ENCODE assay signal across 11 mouse cellular contexts in genomic region chr17:33926207-33926932, GRCm38 (mm10). TPM values are rescaled to one million over a fixed set of nuclear protein-coding genes. Genes with fewer than 3 reads are reported as not detected.
DNase-seq lines count a peak whose midpoint lies in the region; ATAC-seq and TF ChIP-seq lines count a peak whose summit lies in the region.
"Had no signal": no experiment of that assay in that cellular context is flagged by ENCODE, and none has a peak within 500 bp of the region (broad histone marks: within the 10 kb centered on the region; RNA-seq: fewer than 3 reads in every experiment).

No protein-coding gene starts in this region.

- no peak overlapping the region for H3K9ac ChIP-seq in kidney, postnatal 0 days (ENCODE audit: low read depth, low read length)
- H3K9ac ChIP-seq in kidney, embryonic 14.5 days (ENCODE audit: low read depth, low read length), result no peak overlapping the region
- H3K9ac ChIP-seq in stomach, postnatal 0 days (ENCODE audit: low read length), result no peak overlapping the region
- H3K9ac ChIP-seq: limb, embryonic 15.5 days had no signal

- H3K4me3 ChIP-seq in kidney, postnatal 0 days (replicated peaks; ENCODE audit: low read depth, low read length), result no peak overlapping the region
- H3K4me3 ChIP-seq in kidney, embryonic 14.5 days (ENCODE audit: low read length), result no peak overlapping the region
- H3K4me3 ChIP-seq in stomach, postnatal 0 days (ENCODE audit: low read depth, low read length), result no peak overlapping the region
- H3K4me3 ChIP-seq: limb, embryonic 15.5 days had no signal

- peak; percentile 50 for DNase-seq in cerebellum, adult 9-11 months
- no peak for DNase-seq in cerebellum, adult 11 months
- peak; percentile 24 for DNase-seq in kidney, postnatal 0 days (ENCODE audit: low spot score)
- peak; percentile 70 for DNase-seq in testis, postnatal 10 days (ENCODE audit: low spot score)
- DNase-seq in testis, postnatal 14 days (ENCODE audit: low spot score), result no peak
- DNase-seq in stomach, postnatal 0 days (ENCODE audit: low spot score), result peak; percentile 77
- DNase-seq in frontal cortex, adult 2 months (ENCODE audit: extremely low spot score in 1 of 2, low spot score in 1 of 2), result no peak
- DNase-seq: cerebellum, postnatal 25 days had no signal

- WGBS in kidney, postnatal 0 days, result 84% methylated on average over 17 of the region's 17 CpGs
- 74% methylated on average over 17 of the region's 17 CpGs for WGBS in kidney, embryonic 14.5 days
- 72% methylated on average over 17 of the region's 17 CpGs for WGBS in stomach, postnatal 0 days

- TF ChIP-seq EP300 in stomach, postnatal 0 days (optimal IDR thresholded peaks at IDR 0.05), result no peak

- no peaks in the 10 kb centered on the region for H3K27me3 ChIP-seq in kidney, postnatal 0 days (ENCODE audit: insufficient read depth, low read length)
- H3K27me3 ChIP-seq in kidney, embryonic 14.5 days (ENCODE audit: control insufficient read depth, insufficient read depth, low read length), result no peaks in the 10 kb centered on the region
- H3K27me3 ChIP-seq in stomach, postnatal 0 days (ENCODE audit: control insufficient read depth, insufficient read depth, low read length), result no peaks in the 10 kb centered on the region
- H3K27me3 ChIP-seq: limb, embryonic 15.5 days had no signal

- no peak overlapping the region for H3K4me2 ChIP-seq in kidney, postnatal 0 days (ENCODE audit: low read length)
- H3K4me2 ChIP-seq in kidney, embryonic 14.5 days (replicated peaks; ENCODE audit: low read depth, low read length), result no peak overlapping the region
- no peak overlapping the region for H3K4me2 ChIP-seq in stomach, postnatal 0 days (replicated peaks; ENCODE audit: low read depth)
- H3K4me2 ChIP-seq: limb, embryonic 15.5 days had no signal

- no peak for ATAC-seq in kidney, postnatal 0 days (replicated peaks; ENCODE audit: low FRiP score, low read depth)
- ATAC-seq in kidney, embryonic 14.5 days (ENCODE audit: low FRiP score, low TSS enrichment), result no peak
- no peak for ATAC-seq in stomach, postnatal 0 days (ENCODE audit: low FRiP score, low TSS enrichment)
- ATAC-seq: forebrain, embryonic 16.5 days had no signal

- peaks cover 3% of the 10 kb centered on the region; the same call in 1 of the 2 replicates for H3K4me1 ChIP-seq in kidney, postnatal 0 days (replicated peaks; ENCODE audit: insufficient read depth, low read length)
- peaks cover 12% of the 10 kb centered on the region; the same call in 1 of the 2 replicates for H3K4me1 ChIP-seq in kidney, embryonic 14.5 days (ENCODE audit: control insufficient read depth, insufficient read depth, low read length)
- 0 out of 2 replicates have a peak, but pooled peaks cover 3% of the 10 kb centered on the region for H3K4me1 ChIP-seq in stomach, postnatal 0 days (replicated peaks; ENCODE audit: control insufficient read depth, insufficient read depth)

- H3K27ac ChIP-seq in kidney, postnatal 0 days, result no peak overlapping the region
- no peak overlapping the region for H3K27ac ChIP-seq in kidney, embryonic 14.5 days (ENCODE audit: low read depth, low read length)
- no peak overlapping the region for H3K27ac ChIP-seq in stomach, postnatal 0 days (replicated peaks)
- H3K27ac ChIP-seq: limb, embryonic 15.5 days had no signal

- peak; percentile 59 for TF ChIP-seq CTCF in kidney, postnatal 0 days (IDR thresholded peaks at IDR 0.05; ENCODE audit: low read depth)
- peak; percentile 70 for TF ChIP-seq CTCF in stomach, postnatal 0 days (IDR thresholded peaks at IDR 0.05; ENCODE audit: low read depth)

- no peaks in the 10 kb centered on the region for H3K9me3 ChIP-seq in kidney, postnatal 0 days (replicated peaks; ENCODE audit: low read length)
- no peaks in the 10 kb centered on the region for H3K9me3 ChIP-seq in kidney, embryonic 14.5 days (ENCODE audit: control insufficient read depth, low read length)
- H3K9me3 ChIP-seq in stomach, postnatal 0 days (ENCODE audit: control insufficient read depth, low read length), result no peaks in the 10 kb centered on the region
- H3K9me3 ChIP-seq: limb, embryonic 15.5 days had no signal

- H3K36me3 ChIP-seq in kidney, postnatal 0 days (ENCODE audit: insufficient read depth, low read length), result 0 out of 2 replicates have a peak, but pooled peaks cover 8% of the 10 kb centered on the region
- peaks cover 5% of the 10 kb centered on the region; the same call in 1 of the 2 replicates for H3K36me3 ChIP-seq in kidney, embryonic 14.5 days (ENCODE audit: control insufficient read depth, insufficient read depth, low read length)
- peaks cover 9% of the 10 kb centered on the region; the same call in 1 of the 2 replicates for H3K36me3 ChIP-seq in stomach, postnatal 0 days (ENCODE audit: control insufficient read depth, insufficient read depth, low read length)

RNA-seq across cellular contexts. Expression of gene Rgl2, which starts 3.0 kb away (rescaled TPM):
- 22.2 TPM in 2 replicates for polyA plus RNA-seq in kidney, postnatal 0 days (2015; fragmentation: Nextera tagmentation; extraction: Ambion mirVana)
- polyA plus RNA-seq in kidney, embryonic 14.5 days (2014; fragmentation: Nextera tagmentation; extraction: Ambion mirVana), result 26.3 and 28.2 TPM in 2 replicates
- 18.6 and 24.4 TPM in 2 replicates for polyA plus RNA-seq in stomach, postnatal 0 days (2015; fragmentation: Nextera tagmentation; extraction: Ambion mirVana)
- polyA plus RNA-seq in frontal cortex, adult 2 months (2012; rRNA removed), result 154 and 161 TPM in 2 replicates

RNA-seq across cellular contexts. Expression of gene Zbtb22, which starts 10.7 kb away (rescaled TPM):
- polyA plus RNA-seq in kidney, postnatal 0 days (2015; fragmentation: Nextera tagmentation; extraction: Ambion mirVana), result 19.8 TPM in 2 replicates
- polyA plus RNA-seq in kidney, embryonic 14.5 days (2014; fragmentation: Nextera tagmentation; extraction: Ambion mirVana), result 11.1 TPM in 2 replicates
- 10.7 and 12.2 TPM in 2 replicates for polyA plus RNA-seq in stomach, postnatal 0 days (2015; fragmentation: Nextera tagmentation; extraction: Ambion mirVana)
- 29.9 and 33.4 TPM in 2 replicates for polyA plus RNA-seq in frontal cortex, adult 2 months (2012; rRNA removed)

RNA-seq across cellular contexts. Expression of gene Tapbp, which starts 10.7 kb away (rescaled TPM):
- polyA plus RNA-seq in kidney, postnatal 0 days (2015; fragmentation: Nextera tagmentation; extraction: Ambion mirVana), result 50.6 and 53.2 TPM in 2 replicates
- polyA plus RNA-seq in kidney, embryonic 14.5 days (2014; fragmentation: Nextera tagmentation; extraction: Ambion mirVana), result 17.4 and 24.6 TPM in 2 replicates
- polyA plus RNA-seq in stomach, postnatal 0 days (2015; fragmentation: Nextera tagmentation; extraction: Ambion mirVana), result 63.7 and 72.4 TPM in 2 replicates
- 25.4 and 28.5 TPM in 2 replicates for polyA plus RNA-seq in frontal cortex, adult 2 months (2012; rRNA removed)

RNA-seq across cellular contexts. Expression of gene Pfdn6, which starts 13.8 kb away (rescaled TPM):
- polyA plus RNA-seq in kidney, postnatal 0 days (2015; fragmentation: Nextera tagmentation; extraction: Ambion mirVana), result 147 and 150 TPM in 2 replicates
- 169 and 211 TPM in 2 replicates for polyA plus RNA-seq in kidney, embryonic 14.5 days (2014; fragmentation: Nextera tagmentation; extraction: Ambion mirVana)
- 92.7 and 96.8 TPM in 2 replicates for polyA plus RNA-seq in stomach, postnatal 0 days (2015; fragmentation: Nextera tagmentation; extraction: Ambion mirVana)
- 101 and 130 TPM in 2 replicates for polyA plus RNA-seq in frontal cortex, adult 2 months (2012; rRNA removed)

RNA-seq across cellular contexts. Expression of gene Wdr46, which starts 14.1 kb away (rescaled TPM):
- polyA plus RNA-seq in kidney, postnatal 0 days (2015; fragmentation: Nextera tagmentation; extraction: Ambion mirVana), result 20.1 and 20.3 TPM in 2 replicates
- 26.5 and 37.8 TPM in 2 replicates for polyA plus RNA-seq in kidney, embryonic 14.5 days (2014; fragmentation: Nextera tagmentation; extraction: Ambion mirVana)
- polyA plus RNA-seq in stomach, postnatal 0 days (2015; fragmentation: Nextera tagmentation; extraction: Ambion mirVana), result 17.1 and 20.2 TPM in 2 replicates
- 13.3 and 13.7 TPM in 2 replicates for polyA plus RNA-seq in frontal cortex, adult 2 months (2012; rRNA removed)

Comparison
In these comparisons a context has a peak if more than half of its experiments do, and no peak if none do; other contexts are left out.
1. DNase-seq: peak in cerebellum, adult 9-11 months (single experiment), kidney, postnatal 0 days (single experiment), testis, postnatal 10 days (single experiment) and stomach, postnatal 0 days (single experiment); none in cerebellum, adult 11 months (single experiment), testis, postnatal 14 days (single experiment) and frontal cortex, adult 2 months (0 of 2).